Mouse (Mus musculus): ENCODE results near the gene Crybb3. TPM values are rescaled to one million over a fixed set of nuclear protein-coding genes. Genes with fewer than 3 reads are reported as not detected.
"Not testable (repeated sequence)": the region's sequence is repeated elsewhere in the genome, so short reads cannot be mapped to it uniquely, and the experiment has no call there.

Crybb3 gene
- not detected in 2 replicates for total RNA-seq (2017)

GRCm38 (mm10) chr5:113081439-113081838 is at the start of gene Crybb3:
TSS of gene Crybb3 (minus strand) at chr5:113081584.
- ATAC-seq (ENCODE audit: extremely low read depth, insufficient number of reproducible peaks, low FRiP score, poor library complexity, severe bottlenecking) = no peak

DNA sequence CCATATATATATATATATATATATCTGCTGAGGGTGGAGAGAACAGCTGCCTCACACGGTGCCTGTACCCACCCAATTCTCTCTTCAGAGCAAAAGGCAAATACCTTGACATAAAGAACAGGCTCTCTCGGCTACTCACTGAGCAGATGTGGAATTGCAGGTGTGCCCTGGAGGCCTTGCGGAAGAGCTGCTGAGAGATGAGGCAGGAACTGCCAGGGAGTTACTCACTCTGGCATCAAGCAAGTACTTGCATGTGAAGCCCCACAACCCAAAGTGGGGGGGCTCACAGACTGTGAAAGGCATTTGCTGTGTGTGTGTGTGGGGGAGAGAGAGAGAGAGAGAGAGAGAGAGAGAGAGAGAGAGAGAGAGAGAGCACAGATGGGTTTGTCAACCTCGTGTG is 47.0 kb upstream of the Crybb3 start:
- ATAC-seq (ENCODE audit: extremely low read depth, insufficient number of reproducible peaks, low FRiP score, poor library complexity, severe bottlenecking) = no peak

- ATAC-seq (ENCODE audit: extremely low read depth, insufficient number of reproducible peaks, low FRiP score, poor library complexity, severe bottlenecking) = no peak
Observed at GRCm38 (mm10) chr5:113126476-113126875, 45.1 kb upstream of the Crybb3 start.

GRCm38 (mm10) chr5:113123693-113124092 is 42.3 kb upstream of the Crybb3 start:
- no peak for ATAC-seq (ENCODE audit: extremely low read depth, insufficient number of reproducible peaks, low FRiP score, poor library complexity, severe bottlenecking)

DNA sequence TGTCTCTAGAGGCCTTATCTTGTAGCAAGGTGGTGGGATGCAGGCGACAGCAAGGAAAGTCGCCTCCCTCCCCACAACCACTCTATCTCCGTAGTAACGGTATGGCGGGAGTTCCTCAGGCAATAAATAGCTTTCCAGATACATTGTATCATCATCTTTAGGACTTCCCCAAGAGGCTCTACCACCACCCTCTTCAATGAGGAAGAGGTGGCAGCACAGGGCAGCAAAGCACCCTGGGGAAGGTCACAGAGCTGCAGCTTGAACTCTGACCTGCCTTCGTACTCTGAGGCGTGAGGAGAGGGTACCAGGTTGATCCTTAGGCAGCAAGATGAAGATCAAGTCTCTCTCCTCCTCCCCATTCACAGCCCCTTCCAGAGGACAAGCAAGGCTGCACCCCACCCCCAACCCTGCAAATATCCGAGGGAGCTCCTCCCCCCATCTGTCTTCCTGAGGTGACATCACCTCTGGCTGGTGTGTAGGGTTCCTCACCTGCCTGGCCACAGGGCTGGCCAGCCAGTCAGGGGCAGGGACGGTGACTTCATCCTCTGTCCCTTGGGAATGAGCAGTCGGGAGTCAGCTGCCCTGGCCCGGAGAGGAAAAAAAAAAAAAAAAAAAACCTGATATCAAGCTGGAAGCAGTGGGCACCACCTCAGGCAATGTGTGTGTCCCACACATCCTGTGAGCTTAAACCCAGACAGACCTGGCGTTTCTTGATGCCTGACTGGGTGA is 41.1 kb upstream of the Crybb3 start:
- no peak for ATAC-seq (ENCODE audit: extremely low read depth, insufficient number of reproducible peaks, low FRiP score, poor library complexity, severe bottlenecking)

DNA sequence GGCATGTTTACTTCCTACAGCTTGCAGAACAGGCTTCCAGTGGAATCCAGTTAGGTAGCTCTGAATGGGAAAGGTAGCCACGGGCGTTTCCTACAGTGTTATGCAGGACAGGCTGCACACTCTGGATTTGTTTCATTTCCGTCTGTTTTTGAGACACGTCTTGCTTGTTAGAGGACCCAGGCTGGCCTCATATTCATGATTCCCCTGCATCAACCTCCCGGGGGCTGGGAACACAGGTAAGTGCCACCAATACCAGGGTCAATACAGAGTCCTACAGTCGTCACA is 40.1 kb upstream of the Crybb3 start:
- ATAC-seq (ENCODE audit: extremely low read depth, insufficient number of reproducible peaks, low FRiP score, poor library complexity, severe bottlenecking) = no peak

DNA sequence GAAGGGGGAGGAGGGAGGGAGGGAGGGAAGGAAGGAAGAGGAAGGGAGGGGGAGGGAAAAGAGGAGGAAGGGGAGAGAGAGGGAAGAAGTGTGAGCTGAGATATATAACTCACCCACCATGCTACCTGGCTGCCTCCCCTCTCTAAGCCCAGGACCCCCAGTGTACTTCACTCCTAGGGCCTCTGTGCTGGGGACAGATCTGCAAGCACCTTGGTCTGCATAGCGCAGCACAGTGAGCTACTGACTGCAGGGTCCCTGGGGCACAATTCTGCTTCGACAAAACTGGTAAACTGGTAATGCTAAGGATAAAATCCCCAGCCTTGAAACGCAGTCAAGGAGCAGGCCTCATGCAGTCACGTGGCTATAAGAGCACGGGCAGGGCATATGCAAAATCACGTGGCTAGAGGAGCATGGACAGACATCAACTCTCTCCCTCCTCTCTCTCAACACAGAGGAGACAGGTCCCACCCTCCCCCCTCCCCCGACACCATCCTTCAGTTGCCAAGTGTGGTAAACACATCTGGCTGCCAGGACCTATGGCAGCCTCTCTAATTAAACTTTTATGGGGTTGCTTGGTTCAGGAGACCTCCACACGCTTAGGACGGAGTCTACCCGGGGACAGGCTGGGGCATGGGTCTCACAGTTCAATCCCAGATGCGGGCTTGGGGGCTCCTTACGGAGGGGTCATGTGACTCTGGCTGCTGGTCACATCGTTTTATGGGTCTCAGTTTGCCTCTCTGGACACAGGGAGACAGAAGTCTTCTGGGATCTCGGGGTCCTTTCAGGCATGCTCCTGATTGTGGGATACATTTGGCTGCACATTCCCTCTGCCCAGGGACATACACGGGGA is 39.6 kb upstream of the Crybb3 start:
- no peak for ATAC-seq (ENCODE audit: extremely low read depth, insufficient number of reproducible peaks, low FRiP score, poor library complexity, severe bottlenecking)

DNA sequence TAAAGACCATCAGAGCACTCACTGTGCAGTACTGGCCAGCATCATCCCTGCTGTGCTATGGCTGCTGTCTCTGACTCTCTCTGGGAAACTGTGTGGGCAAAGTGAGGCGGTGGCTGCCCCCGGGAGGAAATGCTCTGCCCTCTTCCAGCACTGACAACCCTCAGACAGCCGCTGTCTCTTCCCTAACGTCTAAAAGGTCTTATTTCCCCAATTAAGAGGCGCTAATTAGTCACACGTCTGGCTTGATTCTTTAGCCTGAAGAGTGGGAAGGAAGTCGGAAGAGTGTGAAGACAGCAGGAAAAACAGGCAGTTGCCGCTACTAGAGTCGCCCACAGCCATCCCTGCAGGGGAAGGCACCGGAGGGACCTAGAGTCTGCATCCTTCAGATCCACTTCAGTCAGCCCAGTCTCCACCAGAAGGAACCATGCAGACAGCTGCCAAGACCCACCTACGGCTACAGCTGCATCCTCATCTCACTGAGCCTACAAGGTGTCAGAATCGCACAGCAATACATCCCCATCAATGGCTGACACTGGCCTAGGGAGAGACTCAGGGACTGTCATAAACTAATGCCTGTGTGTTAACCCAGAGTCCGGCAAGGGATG is 38.6 kb upstream of the Crybb3 start:
- ATAC-seq (ENCODE audit: extremely low read depth, insufficient number of reproducible peaks, low FRiP score, poor library complexity, severe bottlenecking) = no peak

DNA sequence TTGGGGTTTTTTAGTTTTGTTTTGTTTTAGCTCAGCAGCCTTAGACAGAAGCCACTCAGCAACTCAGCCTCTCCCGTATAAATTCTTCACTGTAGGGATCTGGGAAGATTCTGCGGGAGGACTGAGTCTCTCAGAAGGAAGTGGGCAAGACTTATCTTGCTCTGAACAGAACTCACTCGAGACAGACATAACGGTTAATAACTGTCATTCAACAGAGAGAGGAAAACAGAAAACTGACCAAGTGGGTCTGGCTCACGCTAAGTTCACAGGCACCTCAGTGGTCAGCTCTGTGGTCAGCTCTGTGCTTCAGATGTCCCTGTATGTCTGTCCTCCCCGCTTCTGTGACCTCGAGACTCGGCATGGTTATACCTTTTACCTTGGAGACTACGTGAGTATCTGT is 37.9 kb upstream of the Crybb3 start:
- no peak for ATAC-seq (ENCODE audit: extremely low read depth, insufficient number of reproducible peaks, low FRiP score, poor library complexity, severe bottlenecking)

DNA sequence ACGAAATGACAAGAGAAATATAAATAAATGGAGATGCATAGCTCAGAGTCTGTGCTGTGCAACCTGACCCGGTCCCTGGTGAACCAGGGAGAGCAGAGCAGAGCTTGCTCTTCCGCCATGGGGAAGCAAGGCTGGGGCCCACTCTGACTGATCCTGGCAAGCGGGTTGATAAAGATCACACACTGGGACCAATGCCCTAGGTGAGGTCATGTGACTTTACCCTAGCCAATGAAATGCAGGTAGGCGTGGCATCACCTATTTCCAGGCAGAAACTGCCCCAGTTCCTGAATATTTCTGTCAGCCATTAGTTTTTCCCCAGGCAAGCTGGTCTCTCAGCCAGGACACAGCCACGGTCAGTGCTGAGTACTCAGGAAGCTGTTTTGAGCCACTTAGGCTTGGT is 37.3 kb upstream of the Crybb3 start:
- ATAC-seq (ENCODE audit: extremely low read depth, insufficient number of reproducible peaks, low FRiP score, poor library complexity, severe bottlenecking) = no peak

- ATAC-seq (ENCODE audit: extremely low read depth, insufficient number of reproducible peaks, low FRiP score, poor library complexity, severe bottlenecking) = no peak
Observed at GRCm38 (mm10) chr5:113117361-113117760, 36.0 kb upstream of the Crybb3 start.

- no peak for ATAC-seq (ENCODE audit: extremely low read depth, insufficient number of reproducible peaks, low FRiP score, poor library complexity, severe bottlenecking)
Observed at GRCm38 (mm10) chr5:113115896-113116295, 34.5 kb upstream of the Crybb3 start.

GRCm38 (mm10) chr5:113114264-113115225 is 33.2 kb upstream of the Crybb3 start:
- no peak for ATAC-seq (ENCODE audit: extremely low read depth, insufficient number of reproducible peaks, low FRiP score, poor library complexity, severe bottlenecking)

DNA sequence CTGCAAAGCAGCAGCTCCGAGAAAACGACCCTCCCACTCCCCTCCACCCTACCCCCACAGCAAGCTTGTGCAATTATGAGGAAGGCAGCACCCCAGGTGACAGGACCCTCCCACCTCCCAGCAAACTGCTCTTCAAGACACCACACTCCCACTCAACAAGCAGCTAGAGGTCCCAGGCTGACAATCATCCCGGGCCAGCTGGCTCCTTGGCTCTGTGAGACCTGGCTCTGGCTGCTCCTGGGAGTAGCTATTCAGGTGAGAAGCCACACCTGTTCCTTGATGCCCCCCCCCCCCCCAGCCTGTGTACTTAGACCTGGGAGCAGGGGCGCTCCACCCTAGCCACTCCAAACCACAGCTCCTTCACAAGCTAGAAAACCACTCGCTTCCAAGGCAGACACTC is 31.7 kb upstream of the Crybb3 start:
- ATAC-seq (ENCODE audit: extremely low read depth, insufficient number of reproducible peaks, low FRiP score, poor library complexity, severe bottlenecking) = no peak

DNA sequence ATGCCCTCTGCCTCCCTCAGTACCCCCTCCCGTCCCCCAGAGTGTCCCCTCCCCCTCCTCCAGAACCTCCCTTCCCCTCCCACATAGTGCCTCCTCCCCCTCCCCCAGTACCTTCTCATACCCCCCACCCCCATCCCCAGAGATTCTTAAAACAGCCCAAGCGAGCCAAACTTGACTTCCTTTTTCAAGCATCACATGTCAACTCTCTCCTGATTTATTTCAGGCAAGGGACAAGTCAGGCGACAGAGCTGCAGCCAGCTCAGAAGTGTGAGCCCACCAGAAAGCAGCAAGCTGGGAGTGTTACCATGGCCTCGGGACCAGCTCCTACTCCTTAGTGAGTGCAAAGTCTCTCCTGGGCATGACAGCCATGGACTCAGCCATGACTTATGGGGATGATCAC is 30.0 kb upstream of the Crybb3 start:
- ATAC-seq (ENCODE audit: extremely low read depth, insufficient number of reproducible peaks, low FRiP score, poor library complexity, severe bottlenecking) = no peak

DNA sequence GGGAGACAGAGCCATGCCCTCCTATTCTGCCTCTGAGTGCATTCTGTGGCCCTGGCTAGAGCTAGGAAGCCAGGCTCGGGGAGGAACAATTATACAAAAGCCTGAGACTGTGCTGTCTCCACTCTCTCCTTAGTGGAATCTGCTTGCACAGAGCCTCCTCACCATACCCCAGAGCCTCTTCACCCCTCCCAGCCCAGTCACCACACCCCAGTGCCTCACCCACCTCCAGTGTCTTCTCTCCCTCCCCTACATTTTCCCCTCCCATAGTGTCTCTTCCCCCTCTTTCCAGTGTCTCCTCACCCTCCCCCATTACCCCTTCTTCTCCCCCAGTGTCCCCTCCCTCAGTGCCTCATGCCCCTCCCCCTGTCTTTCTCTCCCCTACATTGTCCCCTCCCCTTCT is 29.5 kb upstream of the Crybb3 start:
- no peak for ATAC-seq (ENCODE audit: extremely low read depth, insufficient number of reproducible peaks, low FRiP score, poor library complexity, severe bottlenecking)

GRCm38 (mm10) chr5:113109651-113110050 is 28.3 kb upstream of the Crybb3 start:
- ATAC-seq (ENCODE audit: extremely low read depth, insufficient number of reproducible peaks, low FRiP score, poor library complexity, severe bottlenecking) = not testable (repeated sequence)

- no peak for ATAC-seq (ENCODE audit: extremely low read depth, insufficient number of reproducible peaks, low FRiP score, poor library complexity, severe bottlenecking)
Observed at GRCm38 (mm10) chr5:113108165-113108764, 26.9 kb upstream of the Crybb3 start.

DNA sequence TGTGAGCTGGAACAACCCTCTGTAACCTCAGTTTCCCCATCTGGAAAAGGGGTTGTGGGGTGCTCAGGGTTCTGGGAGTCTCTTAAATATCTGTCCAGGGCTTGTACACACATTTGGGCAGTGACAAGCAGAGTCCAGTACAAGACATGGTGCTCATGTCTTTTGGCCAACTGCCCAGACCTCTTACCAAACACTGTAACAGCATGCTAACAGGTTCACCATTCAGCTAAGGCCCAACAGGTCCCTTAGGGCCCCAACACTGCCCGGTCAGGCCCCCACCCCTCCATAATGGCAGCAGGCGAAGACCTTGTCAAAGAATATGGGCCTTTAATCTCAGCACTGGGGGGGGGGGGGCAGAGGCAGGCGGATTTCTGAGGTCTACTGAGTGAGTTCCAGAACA is 26.3 kb upstream of the Crybb3 start:
- ATAC-seq (ENCODE audit: extremely low read depth, insufficient number of reproducible peaks, low FRiP score, poor library complexity, severe bottlenecking) = no peak

All from neutrophil, adult 5-6 weeks (primary cell).